Mouse (Mus musculus) cerebellum, adult 2 months (tissue): ENCODE results near the gene Kcnip3.

Source experiments
- CTCF ChIP-seq: fragments of 200-500 bp; IDR thresholded peaks from 2 replicates; pipeline ENCODE4 v1.5.1; 2011; ENCODE audit warnings: low read depth, mild to moderate bottlenecking, control low read depth, low read length, moderate library complexity, borderline replicate concordance; ENCODE audit not compliant: insufficient read depth
- POLR2A ChIP-seq: fragments of 200-500 bp; IDR thresholded peaks from 2 replicates; pipeline ENCODE4 v1.6.1; 2011; ENCODE audit warnings: low read length, control low read depth, borderline replicate concordance; ENCODE audit not compliant: insufficient read depth

DNA sequence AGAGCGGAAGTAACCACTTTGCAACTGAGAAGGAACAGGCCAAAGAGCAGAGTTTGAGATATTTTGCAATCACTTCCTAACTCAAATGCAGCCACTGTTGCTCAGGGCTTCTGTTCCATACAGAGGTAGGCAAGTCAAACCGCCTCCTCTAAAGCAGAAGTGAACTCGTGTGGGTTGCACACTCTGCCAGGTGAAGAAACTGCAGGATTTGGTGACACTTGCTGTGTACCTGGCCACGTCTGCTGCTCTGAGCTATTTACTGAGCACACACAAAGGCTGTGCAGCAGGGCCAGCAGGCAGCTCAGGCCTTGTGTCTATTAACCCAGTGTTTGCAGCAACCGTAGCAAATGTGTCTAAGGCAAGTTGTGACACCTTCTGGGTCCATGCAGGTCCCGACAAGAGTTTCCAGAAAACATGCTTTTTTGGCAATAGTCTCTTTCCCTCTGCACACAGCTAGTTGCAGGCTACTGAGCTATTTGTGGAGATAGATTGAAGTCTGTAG, 15.7 kb downstream of the Kcnip3 start:
- TF ChIP-seq CTCF (no peak), POLR2A (no peak)
